Mouse (Mus musculus) heart, embryonic 16.5 days (tissue): ENCODE results near the gene Gm572. TPM values are rescaled to one million over a fixed set of nuclear protein-coding genes. Genes with fewer than 3 reads are reported as not detected.

Experiments
- ATAC-seq: fragments of 200-750 bp; cut with Nextera tagmentation; replicated peaks from 2 replicates; pipeline ENCODE4 v1.8.0; 2017; ENCODE audit warnings: moderate number of reproducible peaks; ENCODE audit not compliant: insufficient read depth, low FRiP score; ENCODE audit errors: extremely low read depth
- H3K27ac ChIP-seq: fragments of 300-500 bp; sonication (generic); 2 replicates; pipeline ENCODE4 v1.5.1; 2014; ENCODE audit warnings: mild to moderate bottlenecking, low read length, control low read depth, moderate library complexity
- H3K27me3 ChIP-seq: fragments of 300-500 bp; sonication (generic); 2 replicates; pipeline ENCODE4 v1.6.1; 2014; ENCODE audit warnings: low read length, mixed read lengths; ENCODE audit not compliant: control insufficient read depth, insufficient read depth
- H3K36me3 ChIP-seq: fragments of 300-500 bp; sonication (generic); 2 replicates; pipeline ENCODE4 v1.6.1; 2014; ENCODE audit not compliant: control insufficient read depth, insufficient read depth
- H3K4me1 ChIP-seq: fragments of 300-500 bp; sonication (generic); 2 replicates; pipeline ENCODE4 v1.6.1; 2014; ENCODE audit warnings: low read length, mixed read lengths; ENCODE audit not compliant: control insufficient read depth, insufficient read depth
- H3K4me2 ChIP-seq: fragments of 300-500 bp; sonication (generic); 2 replicates; pipeline ENCODE4 v1.6.1; 2014; ENCODE audit warnings: low read depth, mild to moderate bottlenecking, control low read depth, low read length
- H3K4me3 ChIP-seq: fragments of 300-500 bp; sonication (generic); 2 replicates; pipeline ENCODE4 v1.5.1; 2014; ENCODE audit warnings: mild to moderate bottlenecking, control low read depth, low read length
- H3K9ac ChIP-seq: fragments of 300-500 bp; sonication (generic); 2 replicates; pipeline ENCODE4 v1.6.1; 2014; ENCODE audit warnings: low read length, control low read depth
- H3K9me3 ChIP-seq: fragments of 300-500 bp; sonication (generic); replicated peaks from 2 replicates; pipeline ENCODE4 v1.6.1; 2016; ENCODE audit warnings: low read length; ENCODE audit not compliant: control insufficient read depth
- WGBS: fragments of 180-500 bp; shearing (Covaris S2); extraction: QIAGEN DNeasy Blood & Tissue Kit; methylation state at CpG from one replicate; pipeline ENCODE4 v1.1.7; 2014; 5-methylcytosine and 5-hydroxymethylcytosine counted together
- polyA plus RNA-seq: library from polyadenylated mRNA; unstranded; fragments of >200 nt; fragmentation: Nextera tagmentation; extraction: Ambion mirVana; gene quantifications from 2 replicates; pipeline ENCODE4 v1.2.1, GENCODE M21; 2015

Gene Gm572
- polyA plus RNA-seq, 1 experiment from 2014 or later = 0.11 TPM

- no peak overlapping the region for H3K4me2 ChIP-seq
- no peaks in the 10 kb centered on the region for H3K27me3 ChIP-seq
- WGBS = 88% methylated on average over 4 of the region's 4 CpGs
- H3K27ac ChIP-seq = no peak overlapping the region
- ATAC-seq = no peak
- H3K4me3 ChIP-seq = no peak overlapping the region
- H3K36me3 ChIP-seq = no peaks in the 10 kb centered on the region
- H3K4me1 ChIP-seq = peaks cover 12% of the 10 kb centered on the region
- no peak overlapping the region for H3K9ac ChIP-seq
- no peaks in the 10 kb centered on the region for H3K9me3 ChIP-seq
These were observed 39.8 kb downstream of the Gm572 start for GRCm38 (mm10) chr4:148682961-148683360.

- Histone ChIP-seq H3K4me1 (peaks cover 12% of the 10 kb centered on the region), H3K27ac (no peak overlapping the region), H3K4me2 (no peak overlapping the region; the same call in 1 of the 2 replicates), H3K9me3 (no peaks in the 10 kb centered on the region), H3K9ac (no peak overlapping the region), H3K4me3 (no peak overlapping the region), H3K36me3 (no peaks in the 10 kb centered on the region), H3K27me3 (no peaks in the 10 kb centered on the region)
- ATAC-seq = no peak
- 69% methylated on average over 13 of the region's 13 CpGs for WGBS
These were observed 40.4 kb downstream of the Gm572 start for GRCm38 (mm10) chr4:148683539-148683938.

- H3K9me3 ChIP-seq = no peaks in the 10 kb centered on the region
- ATAC-seq = peak; percentile 33; the same call in 1 of the 2 replicates
- H3K27me3 ChIP-seq = no peaks in the 10 kb centered on the region; the same call in 1 of the 2 replicates
- WGBS = 22% methylated on average over 14 of the region's 14 CpGs
- H3K4me2 ChIP-seq = peak overlapping the region; percentile 36; the same call in 1 of the 2 replicates
- H3K27ac ChIP-seq = 0 out of 2 replicates have a peak overlapping the region, but pooled peaks have one; percentile 14
- peaks cover 12% of the 10 kb centered on the region for H3K4me1 ChIP-seq
- H3K9ac ChIP-seq = peak overlapping the region; percentile 57
- no peaks in the 10 kb centered on the region for H3K36me3 ChIP-seq
- no peak overlapping the region for H3K4me3 ChIP-seq
These were observed 43.4 kb downstream of the Gm572 start for GRCm38 (mm10) chr4:148686491-148686941.

GRCm38 (mm10) chr4:148688091-148688490, 45.0 kb downstream of the Gm572 start:
- ATAC-seq = no peak
- WGBS = 54% methylated on average over 2 of the region's 2 CpGs

GRCm38 (mm10) chr4:148691185-148691584, 48.1 kb downstream of the Gm572 start:
- peaks cover 10% of the 10 kb centered on the region for H3K4me1 ChIP-seq
- ATAC-seq = no peak
- no peak overlapping the region for H3K4me2 ChIP-seq
- H3K4me3 ChIP-seq = no peak overlapping the region
- H3K9ac ChIP-seq = no peak overlapping the region
- 77% methylated on average over 4 of the region's 4 CpGs for WGBS
- H3K27me3 ChIP-seq = no peaks in the 10 kb centered on the region; the same call in 1 of the 2 replicates
- no peaks in the 10 kb centered on the region for H3K9me3 ChIP-seq
- no peaks in the 10 kb centered on the region for H3K36me3 ChIP-seq
- H3K27ac ChIP-seq = no peak overlapping the region

More at GRCm38 (mm10) chr4:148688091-148688490, 45.0 kb downstream of the Gm572 start:
- H3K4me3 ChIP-seq = no peak overlapping the region
- no peak overlapping the region for H3K27ac ChIP-seq
- peaks cover 10% of the 10 kb centered on the region for H3K4me1 ChIP-seq
- H3K9me3 ChIP-seq = no peaks in the 10 kb centered on the region
- H3K27me3 ChIP-seq = no peaks in the 10 kb centered on the region; the same call in 1 of the 2 replicates
- no peak overlapping the region for H3K9ac ChIP-seq
- H3K4me2 ChIP-seq = no peak overlapping the region
- H3K36me3 ChIP-seq = no peaks in the 10 kb centered on the region

GRCm38 (mm10) chr4:148693417-148693959, 50.4 kb downstream of the Gm572 start:
- Histone ChIP-seq H3K9ac (no peak overlapping the region), H3K36me3 (no peaks in the 10 kb centered on the region), H3K4me2 (no peak overlapping the region), H3K4me1 (peaks cover 3% of the 10 kb centered on the region; the same call in 1 of the 2 replicates), H3K27ac (no peak overlapping the region), H3K27me3 (no peaks in the 10 kb centered on the region; the same call in 1 of the 2 replicates), H3K4me3 (no peak overlapping the region), H3K9me3 (no peaks in the 10 kb centered on the region)
- 37% methylated on average over 7 of the region's 7 CpGs for WGBS
- ATAC-seq = no peak

GRCm38 (mm10) chr4:148704756-148705155, 61.6 kb downstream of the Gm572 start:
- Histone ChIP-seq H3K4me1 (no peaks in the 10 kb centered on the region), H3K36me3 (no peaks in the 10 kb centered on the region), H3K27me3 (no peaks in the 10 kb centered on the region), H3K9me3 (no peaks in the 10 kb centered on the region), H3K4me2 (no peak overlapping the region), H3K4me3 (no peak overlapping the region), H3K27ac (no peak overlapping the region), H3K9ac (no peak overlapping the region)
- WGBS = 47% methylated on average over 3 of the region's 3 CpGs
- no peak; the same call in 1 of the 2 replicates for ATAC-seq

GRCm38 (mm10) chr4:148708836-148709235, 65.7 kb downstream of the Gm572 start:
- Histone ChIP-seq H3K9me3 (no peaks in the 10 kb centered on the region), H3K4me1 (no peaks in the 10 kb centered on the region), H3K36me3 (no peaks in the 10 kb centered on the region), H3K9ac (no peak overlapping the region), H3K4me2 (no peak overlapping the region), H3K27me3 (no peaks in the 10 kb centered on the region), H3K4me3 (no peak overlapping the region), H3K27ac (no peak overlapping the region)
- no peak for ATAC-seq
- 50% methylated on average over 11 of the region's 11 CpGs for WGBS

- Histone ChIP-seq H3K36me3 (no peaks in the 10 kb centered on the region), H3K9ac (no peak overlapping the region), H3K27ac (no peak overlapping the region), H3K4me3 (no peak overlapping the region), H3K4me2 (no peak overlapping the region), H3K27me3 (0 out of 2 replicates have a peak, but pooled peaks cover 2% of the 10 kb centered on the region), H3K9me3 (no peaks in the 10 kb centered on the region), H3K4me1 (no peaks in the 10 kb centered on the region)
- ATAC-seq = no peak
- WGBS = 70% methylated on average over 2 of the region's 2 CpGs
These were observed 67.3 kb downstream of the Gm572 start for GRCm38 (mm10) chr4:148710446-148710845.
